Mouse (Mus musculus): ENCODE data around the gene Golga5.

GRCm38 (mm10) chr12:102442639-102443038, 26.3 kb upstream of the Golga5 start:
- TF ChIP-seq CTCF (conservative IDR thresholded peaks at IDR 0.05 in 1 of 2, IDR thresholded peaks at IDR 0.05 in 1 of 2; ENCODE audit: low read depth in 2 of 2, low read length in 2 of 2): no peak
- no peak for TF ChIP-seq ZKSCAN1 (IDR thresholded peaks at IDR 0.05; ENCODE audit: borderline replicate concordance, low read depth, low read length)
- no peak for TF ChIP-seq MAZ (IDR thresholded peaks at IDR 0.05; ENCODE audit: low read depth, low read length)
